ENCODE assay signal across 18 mouse cellular contexts in genomic region chr3:79846633-79847032, GRCm38 (mm10). TPM values are rescaled to one million over a fixed set of nuclear protein-coding genes. Genes with fewer than 3 reads are reported as not detected.
"Had no signal": no experiment of that assay in that cellular context is flagged by ENCODE, and none has a peak within 500 bp of the region (broad histone marks: within the 10 kb centered on the region; RNA-seq: fewer than 3 reads in every experiment).

No protein-coding gene starts in this region.

- ATAC-seq: liver, postnatal 0 days; midbrain, embryonic 16.5 days had no signal

- H3K4me1 ChIP-seq: midbrain, embryonic 12.5 days; stomach, embryonic 15.5 days had no signal

- DNase-seq: liver, postnatal 0 days; lung, embryonic 14.5 days; lung, postnatal 10 days; lung, postnatal 4 days; midbrain, embryonic 14.5 days; right cerebral cortex, postnatal 14 days; thymus, adult 2 months; thymus, postnatal 25 days; thymus, postnatal 4 days had no signal

- H3K4me3 ChIP-seq: liver, embryonic 15.5 days; midbrain, embryonic 10.5 days; midbrain, embryonic 12.5 days; myocyte; neural tube, embryonic 13.5 days; neural tube, embryonic 15.5 days; stomach, embryonic 15.5 days had no signal

RNA-seq across cellular contexts. Expression of gene Tmem144, which starts 5.9 kb away (rescaled TPM):
- total RNA-seq: megakaryocyte-erythroid progenitor cell, adult 5-6 weeks had no signal
